Mouse (Mus musculus) mouse embryonic stem cell (cell line): ENCODE results near the gene Gas2l1.

Source experiments
- in situ Hi-C, 2 experiments: fragments of 300-500 bp; cut with MboI; formaldehyde crosslinking; loops; 1 replicate in 1 of 2; 3 replicates in 1 of 2; pipeline ENCODE4 v1.14.3; 2019 to 2020; ENCODE audit warnings: low sequenced_read_pairs in 2 of 2, low pct_unique_long_range_greater_than_20kb in 1 of 2, mixed read lengths in 1 of 2; ENCODE audit not compliant: unreplicated experiment in 1 of 2

Gene Gas2l1

GRCm38 (mm10) chr11:5068126-5068971, 3.2 kb upstream of the Gas2l1 start:
- in situ Hi-C loops = no loop called here

- in situ Hi-C loops = no loop called here
These were observed 1.9 kb upstream of the Gas2l1 start for GRCm38 (mm10) chr11:5067063-5067462.

DNA sequence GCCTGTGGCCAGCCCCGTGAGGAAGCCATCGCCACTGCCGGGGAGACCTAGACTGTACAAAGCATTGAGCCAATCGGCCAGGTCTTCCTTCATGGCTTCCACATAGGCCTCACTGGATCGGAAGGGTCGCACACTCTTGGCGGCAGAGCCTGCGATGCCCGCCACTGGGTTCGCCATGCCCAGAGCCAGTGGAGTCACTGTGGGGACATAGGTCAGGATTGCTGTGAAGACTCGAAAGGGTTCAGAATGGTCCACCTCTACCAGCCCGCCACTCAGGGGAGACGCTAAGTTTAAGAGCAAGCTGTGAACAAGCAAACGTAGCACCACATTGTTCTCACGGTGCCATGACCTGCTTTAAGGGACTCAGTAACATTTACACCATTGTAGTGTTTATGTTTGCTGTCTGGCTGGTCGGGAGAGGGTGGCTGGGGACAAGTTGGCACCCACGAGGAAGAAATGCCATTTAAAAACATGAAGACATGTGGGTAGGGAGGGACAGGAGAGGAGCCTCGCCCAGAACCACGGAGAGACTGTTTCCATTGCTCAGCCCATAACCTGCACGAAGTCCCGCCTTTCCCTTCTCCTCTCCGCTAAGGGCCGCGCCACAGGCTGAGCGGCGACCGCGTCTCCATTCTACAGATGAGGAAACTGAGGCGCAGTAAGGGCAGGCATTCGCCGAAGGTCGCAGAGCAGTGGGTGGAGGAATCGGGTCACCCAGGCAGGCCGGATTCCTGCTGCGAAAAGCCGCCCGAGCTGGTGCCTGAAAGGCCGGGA, 658 bp downstream of the Gas2l1 start:
- in situ Hi-C loops = no loop called here

- in situ Hi-C loops = no loop called here
These were observed 1.4 kb downstream of the Gas2l1 start for GRCm38 (mm10) chr11:5063561-5064281.

- in situ Hi-C loops = no loop called here
These were observed 2.1 kb downstream of the Gas2l1 start for GRCm38 (mm10) chr11:5062860-5063505.

DNA sequence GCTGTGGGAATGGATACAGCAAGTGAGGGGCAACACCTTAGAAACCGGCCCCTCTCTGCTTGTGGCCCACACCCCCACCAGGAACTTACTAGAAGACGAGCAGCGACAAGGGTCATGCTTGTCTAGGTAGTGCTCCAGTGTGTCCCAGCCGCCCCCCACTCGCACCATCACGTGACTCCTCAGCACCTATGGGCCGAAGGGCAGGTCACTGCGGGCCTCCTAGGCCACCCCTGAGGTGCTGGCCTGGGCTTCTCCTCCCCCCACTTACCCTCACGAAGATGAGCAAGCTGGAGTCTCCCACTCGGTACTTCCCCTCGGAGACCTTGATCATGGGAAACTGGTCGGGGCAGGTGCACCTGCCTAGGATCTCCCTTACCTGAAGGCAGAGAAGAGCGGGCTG, 2.8 kb downstream of the Gas2l1 start:
- in situ Hi-C loops = no loop called here

GRCm38 (mm10) chr11:5061413-5062139, 3.6 kb downstream of the Gas2l1 start:
- in situ Hi-C loops = no loop called here

GRCm38 (mm10) chr11:5060756-5061412, 4.2 kb downstream of the Gas2l1 start:
- in situ Hi-C loops = no loop called here

DNA sequence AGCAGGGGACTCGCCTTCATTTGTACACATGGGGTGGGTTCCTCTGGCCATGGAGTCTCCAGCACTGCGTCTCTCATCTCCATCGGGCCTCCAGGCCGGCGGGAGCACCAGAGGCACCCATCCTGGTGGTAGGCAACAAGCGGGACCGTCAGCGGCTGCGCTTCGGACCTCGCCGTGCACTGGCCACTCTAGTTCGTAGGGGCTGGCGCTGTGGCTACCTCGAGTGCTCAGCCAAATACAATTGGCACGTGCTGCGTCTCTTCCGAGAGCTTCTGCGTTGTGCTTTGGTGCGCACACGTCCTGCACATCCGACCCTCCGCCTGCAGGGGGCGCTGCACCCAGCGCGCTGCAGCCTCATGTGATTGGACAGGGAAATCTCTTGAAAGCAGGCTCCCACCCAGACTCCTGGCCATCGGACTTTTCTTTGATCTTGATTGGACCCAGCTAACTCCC, 5.4 kb downstream of the Gas2l1 start:
- in situ Hi-C loops = no loop called here

- in situ Hi-C loops = no loop called here
These were observed 5.9 kb downstream of the Gas2l1 start for GRCm38 (mm10) chr11:5059230-5059629.

- in situ Hi-C loops = no loop called here
These were observed 6.3 kb downstream of the Gas2l1 start for GRCm38 (mm10) chr11:5058783-5059182.

GRCm38 (mm10) chr11:5057856-5058641, 7.1 kb downstream of the Gas2l1 start, which contains the start of gene Rasl10a:
TSS of gene Rasl10a (plus strand) at chr11:5058128.
- in situ Hi-C loops = no loop called here

DNA sequence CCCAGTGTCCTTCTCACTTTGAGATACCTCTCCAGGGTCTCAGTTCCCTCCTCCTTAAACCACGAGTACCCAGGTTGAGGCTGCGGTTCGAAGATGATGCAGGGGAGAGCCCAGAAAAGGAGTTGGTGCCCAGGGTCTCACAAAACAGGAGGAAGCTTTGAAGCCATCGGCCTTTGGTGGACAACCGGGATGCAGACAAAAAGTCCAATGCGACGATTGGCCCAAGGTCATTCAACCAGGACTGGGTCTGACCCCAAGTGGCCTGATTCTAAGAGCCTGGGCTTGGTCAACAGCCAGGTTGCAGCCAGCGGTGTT, 7.6 kb downstream of the Gas2l1 start:
- in situ Hi-C loops = no loop called here

GRCm38 (mm10) chr11:5057064-5057463, 8.1 kb downstream of the Gas2l1 start:
- in situ Hi-C loops = no loop called here

DNA sequence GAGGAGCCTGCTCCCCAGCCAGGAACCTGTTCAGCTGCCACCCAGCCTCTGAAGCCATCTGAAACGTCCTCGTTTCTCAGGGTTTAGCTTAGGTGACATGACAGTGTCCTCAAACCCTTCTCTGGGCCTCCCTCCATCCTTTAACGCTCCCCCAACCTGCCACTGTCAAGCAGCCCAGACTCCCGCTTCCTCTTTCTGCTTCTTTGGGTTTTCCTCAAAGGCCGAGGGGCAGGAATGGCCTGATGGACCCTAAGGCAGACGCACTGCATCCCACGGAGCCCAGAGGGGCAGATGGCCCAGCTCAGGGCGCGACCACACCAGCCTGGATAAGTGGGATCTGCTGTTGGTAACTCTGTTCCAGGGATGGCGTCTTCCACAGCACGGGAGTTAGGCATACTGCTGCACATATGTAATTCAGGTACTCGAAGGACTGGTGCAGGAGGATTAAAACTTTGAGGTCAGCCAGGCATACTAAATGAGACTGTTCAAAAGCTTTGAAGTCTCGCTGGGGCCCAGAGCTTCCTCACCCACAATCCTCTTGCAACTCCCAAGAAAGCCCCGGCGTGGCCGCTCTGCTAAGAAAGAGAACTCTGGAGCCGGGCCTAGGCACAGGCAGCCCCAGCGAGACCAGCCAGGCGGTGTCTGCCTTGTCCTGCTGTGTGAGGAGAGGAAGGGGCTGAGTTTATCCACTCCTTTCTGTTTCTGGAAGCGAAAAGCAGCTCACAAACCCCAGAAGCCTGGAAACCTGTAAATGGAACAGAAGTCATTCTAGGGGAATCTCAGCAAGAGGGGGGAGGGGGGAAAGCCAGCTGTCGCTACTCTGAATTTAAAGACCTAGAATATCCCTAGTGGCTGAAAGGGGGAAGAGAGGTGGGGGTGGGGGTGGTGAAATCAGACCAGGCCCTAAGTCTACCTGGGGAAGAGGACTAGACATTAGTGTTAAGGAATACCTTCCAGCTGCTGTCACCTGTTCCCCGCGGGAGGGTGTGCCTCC, 8.9 kb downstream of the Gas2l1 start:
- in situ Hi-C loops = no loop called here

DNA sequence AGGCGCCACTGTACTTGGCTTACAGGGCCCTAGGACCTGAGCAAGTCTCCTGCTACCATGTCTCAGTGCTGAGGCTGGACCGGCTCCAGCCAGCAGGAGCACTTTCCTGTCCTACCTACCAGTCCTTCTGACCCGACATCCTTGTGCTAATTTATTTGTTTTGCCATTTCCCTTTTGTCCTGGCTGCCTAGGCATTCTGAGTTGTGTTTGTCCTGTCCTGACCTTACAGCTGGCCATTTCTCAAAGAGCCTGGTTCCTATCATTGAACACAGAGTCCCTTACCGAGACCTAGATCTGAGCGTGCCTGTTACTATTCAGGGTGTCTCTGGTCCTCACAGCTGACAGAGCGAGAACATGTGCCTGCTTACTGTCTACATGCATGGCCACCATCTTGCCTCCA, 10.3 kb downstream of the Gas2l1 start:
- in situ Hi-C loops = no loop called here
